Mouse (Mus musculus): ENCODE measurements around the gene Trpm5.

DNA sequence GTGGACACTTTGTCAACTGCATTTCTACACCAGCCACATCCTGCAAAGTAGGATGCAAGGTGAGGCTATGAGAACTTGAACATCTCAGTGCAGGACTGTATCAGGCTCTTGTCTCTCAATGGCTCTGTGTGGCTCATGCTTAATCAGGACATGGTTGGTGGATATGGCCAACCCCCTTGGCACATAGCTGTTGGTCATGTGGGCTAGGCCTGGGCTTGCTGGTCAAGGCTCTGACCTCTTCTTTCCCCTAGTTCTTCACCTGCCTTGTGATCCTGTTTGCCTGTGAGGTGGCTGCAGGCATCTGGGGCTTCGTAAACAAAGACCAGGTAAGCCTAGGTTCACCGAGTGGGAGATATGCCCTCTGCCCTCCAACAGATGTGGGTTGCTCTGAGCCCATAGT is 28.8 kb downstream of the Trpm5 start:
- TF ChIP-seq USF2 (IDR thresholded peaks at IDR 0.05; ENCODE audit: borderline replicate concordance in 1 of 2, insufficient read depth in 1 of 2, low read depth in 1 of 2, low read length in 2 of 2), result no peak
- no peak for TF ChIP-seq ELF1 (IDR thresholded peaks at IDR 0.05; ENCODE audit: low read depth, low read length)
- no peak for TF ChIP-seq MXI1 (IDR thresholded peaks at IDR 0.05; ENCODE audit: low read depth, low read length)
- TF ChIP-seq CTCF (IDR thresholded peaks at IDR 0.05 in 2 of 3, conservative IDR thresholded peaks at IDR 0.05 in 1 of 3; ENCODE audit: control insufficient read depth in 1 of 3, insufficient read depth in 1 of 3, low read depth in 2 of 3, low read length in 3 of 3, poor library complexity in 1 of 3, severe bottlenecking in 1 of 3), result no peak
- TF ChIP-seq ZKSCAN1 (IDR thresholded peaks at IDR 0.05; ENCODE audit: low read depth, low read length), result no peak
- TF ChIP-seq EP300 (IDR thresholded peaks at IDR 0.05; ENCODE audit: low read depth in 1 of 2, low read length in 2 of 2), result no peak
- TF ChIP-seq RCOR1 (IDR thresholded peaks at IDR 0.05; ENCODE audit: low read depth, low read length), result no peak
- no peak for TF ChIP-seq TCF12 (IDR thresholded peaks at IDR 0.05; ENCODE audit: low read depth, low read length)
- no peak for TF ChIP-seq POLR2A (IDR thresholded peaks at IDR 0.05; ENCODE audit: control insufficient read depth in 1 of 2, insufficient read depth in 1 of 2, low read depth in 1 of 2, low read length in 2 of 2, poor library complexity in 1 of 2)
- TF ChIP-seq MAX (IDR thresholded peaks at IDR 0.05; ENCODE audit: low read length), result no peak

All from MEL (cell line).